Mouse (Mus musculus) embryonic facial prominence, embryonic 11.5 days (tissue): Measurements from ENCODE around the gene Ldlrad3. TPM values are rescaled to one million over a fixed set of nuclear protein-coding genes. Genes with fewer than 3 reads are reported as not detected.

Source experiments
- ATAC-seq: fragments of 200-750 bp; cut with Nextera tagmentation; replicated peaks from 2 replicates; pipeline ENCODE4 v1.8.0; 2017; ENCODE audit warnings: low read depth; ENCODE audit not compliant: insufficient number of reproducible peaks, low FRiP score, low TSS enrichment
- DNase-seq: peaks from one replicate; pipeline ENCODE4 v3.0.0-alpha.2; 2015; ENCODE audit warnings: low spot score
- H3K27ac ChIP-seq: fragments of 300-500 bp; sonication (generic); replicated peaks from 2 replicates; pipeline ENCODE4 v1.5.1; 2014; ENCODE audit warnings: mild to moderate bottlenecking, low read depth, low read length, control low read depth
- H3K27me3 ChIP-seq: fragments of 300-500 bp; sonication (generic); 2 replicates; pipeline ENCODE4 v1.6.1; 2014; ENCODE audit warnings: mild to moderate bottlenecking, low read length, moderate library complexity, mixed read lengths; ENCODE audit not compliant: control insufficient read depth, insufficient read depth
- H3K36me3 ChIP-seq: fragments of 300-500 bp; sonication (generic); replicated peaks from 2 replicates; pipeline ENCODE4 v1.6.1; 2014; ENCODE audit warnings: low read depth, mild to moderate bottlenecking, low read length, moderate library complexity, mixed read lengths; ENCODE audit not compliant: control insufficient read depth, insufficient read depth
- H3K4me1 ChIP-seq: fragments of 300-500 bp; sonication (generic); 2 replicates; pipeline ENCODE4 v1.6.1; 2014; ENCODE audit warnings: low read length, mixed read lengths; ENCODE audit not compliant: control insufficient read depth, insufficient read depth
- H3K4me2 ChIP-seq: fragments of 300-500 bp; sonication (generic); 2 replicates; pipeline ENCODE4 v1.6.1; 2014; ENCODE audit warnings: low read depth, mild to moderate bottlenecking, control low read depth, low read length, moderate library complexity
- H3K4me3 ChIP-seq: fragments of 300-500 bp; sonication (generic); 2 replicates; pipeline ENCODE4 v1.5.1; 2014; ENCODE audit warnings: low read depth, low read length, control low read depth
- H3K9ac ChIP-seq: fragments of 300-500 bp; sonication (generic); replicated peaks from 2 replicates; pipeline ENCODE4 v1.6.1; 2014; ENCODE audit warnings: mild to moderate bottlenecking, control low read depth, low read length
- H3K9me3 ChIP-seq: fragments of 300-500 bp; sonication (generic); replicated peaks from 2 replicates; pipeline ENCODE4 v1.6.1; 2016; ENCODE audit warnings: mild to moderate bottlenecking, low read length, inconsistent platforms, mixed read lengths; ENCODE audit not compliant: control insufficient read depth
- WGBS: fragments of 180-500 bp; shearing (Covaris S2); extraction: QIAGEN DNeasy Blood & Tissue Kit; methylation state at CpG from one replicate; pipeline ENCODE4 v1.1.7; 2014; 5-methylcytosine and 5-hydroxymethylcytosine counted together
- polyA plus RNA-seq: library from polyadenylated mRNA; unstranded; fragments of >200 nt; fragmentation: Nextera tagmentation; extraction: Ambion mirVana; gene quantifications from 2 replicates; pipeline ENCODE4 v1.2.1, GENCODE M21; 2014

Ldlrad3 gene
- polyA plus RNA-seq, 1 experiment from 2014 or later = 47.6 TPM

GRCm38 (mm10) chr2:102127221-102127620, 59.0 kb downstream of the Ldlrad3 start:
- no peaks in the 10 kb centered on the region for H3K36me3 ChIP-seq
- no peaks in the 10 kb centered on the region for H3K27me3 ChIP-seq
- DNase-seq (no peak), ATAC-seq (no peak)
- H3K4me1 ChIP-seq = no peaks in the 10 kb centered on the region; the same call in 1 of the 2 replicates
- no peak overlapping the region for H3K27ac ChIP-seq
- no peaks in the 10 kb centered on the region for H3K9me3 ChIP-seq
- no peak overlapping the region for H3K4me3 ChIP-seq
- 71% methylated on average over 9 of the region's 9 CpGs for WGBS
- H3K4me2 ChIP-seq = no peak overlapping the region
- no peak overlapping the region for H3K9ac ChIP-seq

- H3K9me3 ChIP-seq = no peaks in the 10 kb centered on the region
- no peak overlapping the region for H3K9ac ChIP-seq
- 94% methylated on average over 7 of the region's 7 CpGs for WGBS
- no peak overlapping the region for H3K27ac ChIP-seq
- DNase-seq (no peak), ATAC-seq (no peak)
- no peaks in the 10 kb centered on the region for H3K27me3 ChIP-seq
- H3K4me2 ChIP-seq = no peak overlapping the region
- H3K4me3 ChIP-seq = no peak overlapping the region
- H3K4me1 ChIP-seq = no peaks in the 10 kb centered on the region
- H3K36me3 ChIP-seq = no peaks in the 10 kb centered on the region
These were observed 60.1 kb downstream of the Ldlrad3 start for GRCm38 (mm10) chr2:102126076-102126475.

GRCm38 (mm10) chr2:102125042-102125441, 61.1 kb downstream of the Ldlrad3 start:
- H3K9ac ChIP-seq = no peak overlapping the region
- H3K27ac ChIP-seq = no peak overlapping the region
- no peaks in the 10 kb centered on the region for H3K27me3 ChIP-seq
- DNase-seq = no peak
- no peaks in the 10 kb centered on the region for H3K4me1 ChIP-seq
- no peaks in the 10 kb centered on the region for H3K9me3 ChIP-seq
- no peak overlapping the region for H3K4me2 ChIP-seq
- no peak overlapping the region for H3K4me3 ChIP-seq
- no peak for ATAC-seq
- H3K36me3 ChIP-seq = no peaks in the 10 kb centered on the region
- 68% methylated on average over 4 of the region's 4 CpGs for WGBS

GRCm38 (mm10) chr2:102122146-102122515, 64.1 kb downstream of the Ldlrad3 start:
- Histone ChIP-seq H3K9me3 (no peaks in the 10 kb centered on the region), H3K27ac (no peak overlapping the region), H3K4me2 (no peak overlapping the region), H3K9ac (no peak overlapping the region), H3K4me1 (no peaks in the 10 kb centered on the region), H3K4me3 (no peak overlapping the region), H3K27me3 (no peaks in the 10 kb centered on the region), H3K36me3 (no peaks in the 10 kb centered on the region)
- WGBS = 52% methylated on average over 1 of the region's 1 CpGs
- ATAC-seq (no peak), DNase-seq (no peak)

- H3K9ac ChIP-seq = no peak overlapping the region; the same call in 1 of the 2 replicates
- H3K4me3 ChIP-seq = no peak overlapping the region
- H3K4me1 ChIP-seq = no peaks in the 10 kb centered on the region
- H3K4me2 ChIP-seq = no peak overlapping the region
- H3K27me3 ChIP-seq = no peaks in the 10 kb centered on the region
- ATAC-seq = no peak
- no peaks in the 10 kb centered on the region for H3K9me3 ChIP-seq
- no peak overlapping the region for H3K27ac ChIP-seq
- 53% methylated on average over 4 of the region's 4 CpGs for WGBS
- no peak for DNase-seq
- H3K36me3 ChIP-seq = no peaks in the 10 kb centered on the region
These were observed 64.6 kb downstream of the Ldlrad3 start for GRCm38 (mm10) chr2:102121440-102122145.

- H3K9me3 ChIP-seq = no peaks in the 10 kb centered on the region
- DNase-seq (no peak), ATAC-seq (no peak)
- WGBS = 56% methylated on average over 12 of the region's 12 CpGs
- no peak overlapping the region for H3K9ac ChIP-seq
- H3K27me3 ChIP-seq = no peaks in the 10 kb centered on the region
- no peaks in the 10 kb centered on the region for H3K36me3 ChIP-seq
- H3K27ac ChIP-seq = no peak overlapping the region
- no peak overlapping the region for H3K4me3 ChIP-seq
- no peak overlapping the region for H3K4me2 ChIP-seq
- H3K4me1 ChIP-seq = no peaks in the 10 kb centered on the region
These were observed 66.3 kb downstream of the Ldlrad3 start for GRCm38 (mm10) chr2:102119751-102120505.

- no peak for ATAC-seq
- DNase-seq = peak; percentile 37
- Histone ChIP-seq H3K27ac (no peak overlapping the region), H3K9me3 (no peaks in the 10 kb centered on the region), H3K4me3 (no peak overlapping the region), H3K4me1 (no peaks in the 10 kb centered on the region), H3K27me3 (no peaks in the 10 kb centered on the region), H3K36me3 (no peaks in the 10 kb centered on the region), H3K9ac (no peak overlapping the region), H3K4me2 (no peak overlapping the region)
- WGBS = 25% methylated on average over 15 of the region's 15 CpGs
These were observed 67.2 kb downstream of the Ldlrad3 start for GRCm38 (mm10) chr2:102118988-102119460.

- DNase-seq = no peak
- no peaks in the 10 kb centered on the region for H3K4me1 ChIP-seq
- no peak overlapping the region for H3K27ac ChIP-seq
- no peak overlapping the region for H3K4me3 ChIP-seq
- no peaks in the 10 kb centered on the region for H3K9me3 ChIP-seq
- no peaks in the 10 kb centered on the region for H3K27me3 ChIP-seq
- no peak overlapping the region for H3K4me2 ChIP-seq
- no peak for ATAC-seq
- H3K36me3 ChIP-seq = no peaks in the 10 kb centered on the region
- WGBS = 53% methylated on average over 6 of the region's 6 CpGs
- no peak overlapping the region for H3K9ac ChIP-seq
These were observed 68.8 kb downstream of the Ldlrad3 start for GRCm38 (mm10) chr2:102117402-102117760.
